Mouse (Mus musculus): ENCODE measurements at regions not wholly inside any gene's neighbourhood (a gene's known extent, or its start where the extent isn't known, plus 50 kb on each side); places are given as distances from the start of the nearest gene placed in this dataset.

- H3K27ac ChIP-seq (ENCODE audit: insufficient read depth, low read length), result no peak overlapping the region
- no peaks in the 10 kb centered on the region for H3K27me3 ChIP-seq (ENCODE audit: control insufficient read depth, insufficient read depth, low read length)
- no peaks in the 10 kb centered on the region for H3K4me1 ChIP-seq (ENCODE audit: control insufficient read depth, insufficient read depth, insufficient read length)
- 89% methylated on average over 2 of the region's 2 CpGs for WGBS
- no peak overlapping the region for H3K4me3 ChIP-seq (ENCODE audit: extremely low read depth, insufficient read depth, insufficient read length)
- H3K36me3 ChIP-seq (ENCODE audit: control insufficient read depth, insufficient read depth, low read length), result no peaks in the 10 kb centered on the region
- no peak for DNase-seq (ENCODE audit: low read depth in 1 of 2, low spot score in 2 of 2)
- TF ChIP-seq POLR2A (IDR thresholded peaks at IDR 0.05; ENCODE audit: low read depth, low read length) (no peak), CTCF (IDR thresholded peaks at IDR 0.05; ENCODE audit: extremely low read depth, insufficient read depth, insufficient read length, insufficient replicate concordance) (no peak)
These were observed 104.8 kb upstream of the Gm12830 start for GRCm38 (mm10) chr4:114716703-114717102.

- Histone ChIP-seq H3K36me3 (ENCODE audit: control insufficient read depth, insufficient read depth, low read length) (no peaks in the 10 kb centered on the region), H3K4me1 (ENCODE audit: control insufficient read depth, insufficient read depth, insufficient read length) (no peaks in the 10 kb centered on the region), H3K27me3 (ENCODE audit: control insufficient read depth, insufficient read depth, low read length) (no peaks in the 10 kb centered on the region), H3K27ac (ENCODE audit: insufficient read depth, low read length) (no peak overlapping the region), H3K4me3 (ENCODE audit: extremely low read depth, insufficient read depth, insufficient read length) (no peak overlapping the region)
- 84% methylated on average over 3 of the region's 3 CpGs for WGBS
- TF ChIP-seq POLR2A (IDR thresholded peaks at IDR 0.05; ENCODE audit: low read depth, low read length) (no peak), CTCF (IDR thresholded peaks at IDR 0.05; ENCODE audit: extremely low read depth, insufficient read depth, insufficient read length, insufficient replicate concordance) (no peak)
- no peak for DNase-seq (ENCODE audit: low read depth in 1 of 2, low spot score in 2 of 2)
These were observed 100.8 kb upstream of the Gm12830 start for GRCm38 (mm10) chr4:114720696-114721095.

DNA sequence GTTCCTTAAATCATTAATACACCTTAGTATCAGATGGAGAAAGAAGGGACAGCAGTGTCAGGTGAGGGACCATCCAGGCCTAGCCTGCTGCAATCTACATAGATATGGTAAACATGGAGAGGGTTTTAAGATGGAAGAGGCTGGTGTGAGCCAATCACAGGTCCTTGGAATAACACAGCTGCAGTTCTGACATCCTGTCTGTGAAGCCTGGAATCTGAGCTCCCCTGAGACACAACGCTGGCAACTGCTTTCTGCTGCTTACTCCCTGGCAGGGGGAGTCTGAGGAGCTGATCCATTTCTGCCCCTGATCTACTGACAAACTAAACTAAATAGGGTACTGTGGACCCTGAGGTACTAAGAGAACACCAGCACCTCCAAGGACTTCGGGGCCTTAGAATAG lies 100.1 kb upstream of the Gm12830 start:
- TF ChIP-seq CTCF (IDR thresholded peaks at IDR 0.05; ENCODE audit: extremely low read depth, insufficient read depth, insufficient read length, insufficient replicate concordance), result no peak
- TF ChIP-seq POLR2A (IDR thresholded peaks at IDR 0.05; ENCODE audit: low read depth, low read length), result no peak
- Histone ChIP-seq H3K36me3 (ENCODE audit: control insufficient read depth, insufficient read depth, low read length) (no peaks in the 10 kb centered on the region), H3K4me3 (ENCODE audit: extremely low read depth, insufficient read depth, insufficient read length) (no peak overlapping the region), H3K27me3 (ENCODE audit: control insufficient read depth, insufficient read depth, low read length) (no peaks in the 10 kb centered on the region), H3K27ac (ENCODE audit: insufficient read depth, low read length) (no peak overlapping the region), H3K4me1 (ENCODE audit: control insufficient read depth, insufficient read depth, insufficient read length) (no peaks in the 10 kb centered on the region)
- 65% methylated on average over 2 of the region's 2 CpGs for WGBS
- no peak for DNase-seq (ENCODE audit: low read depth in 1 of 2, low spot score in 2 of 2)

DNA sequence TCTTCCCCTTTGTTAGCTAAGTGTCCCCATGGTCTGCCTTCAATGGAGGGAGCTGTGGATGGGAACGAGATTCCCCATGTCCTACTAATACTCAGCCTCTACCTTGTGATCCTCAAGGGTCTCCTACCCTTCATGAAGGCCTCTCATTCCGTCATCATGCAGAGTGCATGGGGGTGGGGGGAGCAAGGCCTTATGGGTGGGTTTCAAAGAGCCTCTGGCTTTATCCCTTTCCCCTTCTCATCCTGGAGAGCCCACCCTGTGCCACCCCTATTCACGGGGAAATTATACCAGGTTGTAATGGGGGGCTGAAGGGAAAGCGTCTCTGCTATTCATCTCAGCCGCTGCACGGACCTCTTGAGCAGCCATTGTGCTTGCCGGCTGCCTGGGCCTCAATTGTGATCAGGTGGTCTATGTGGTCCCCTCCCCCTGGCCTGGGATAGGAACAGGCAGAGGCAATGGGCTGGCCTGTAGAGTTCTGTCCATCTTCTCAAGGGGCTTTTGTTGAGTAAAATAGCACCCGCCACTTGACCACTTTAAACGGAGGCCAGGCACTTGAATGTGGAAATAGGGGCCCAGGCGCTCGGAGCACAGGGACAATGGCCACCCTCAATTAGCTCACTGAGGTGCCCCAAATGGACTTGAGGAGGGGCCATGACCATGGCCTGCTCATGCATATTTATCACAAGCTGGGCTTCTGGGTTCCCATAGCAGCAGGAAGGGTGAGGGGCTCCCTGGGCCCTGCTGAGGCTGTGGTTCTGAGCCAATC lies 93.1 kb upstream of the Gm12830 start:
- 91% methylated on average over 11 of the region's 11 CpGs for WGBS
- H3K27me3 ChIP-seq (ENCODE audit: control insufficient read depth, insufficient read depth, low read length), result no peaks in the 10 kb centered on the region
- TF ChIP-seq CTCF (IDR thresholded peaks at IDR 0.05; ENCODE audit: extremely low read depth, insufficient read depth, insufficient read length, insufficient replicate concordance), result no peak
- no peak for TF ChIP-seq POLR2A (IDR thresholded peaks at IDR 0.05; ENCODE audit: low read depth, low read length)

GRCm38 (mm10) chr4:114733256-114734004 lies 88.1 kb upstream of the Gm12830 start:
- no peak for DNase-seq (ENCODE audit: low read depth in 1 of 2, low spot score in 2 of 2)
- no peak for TF ChIP-seq POLR2A (IDR thresholded peaks at IDR 0.05; ENCODE audit: low read depth, low read length)
- no peak for TF ChIP-seq CTCF (IDR thresholded peaks at IDR 0.05; ENCODE audit: extremely low read depth, insufficient read depth, insufficient read length, insufficient replicate concordance)
- WGBS, result 91% methylated on average over 10 of the region's 10 CpGs
- H3K4me1 ChIP-seq (ENCODE audit: control insufficient read depth, insufficient read depth, insufficient read length), result no peaks in the 10 kb centered on the region
- H3K27me3 ChIP-seq (ENCODE audit: control insufficient read depth, insufficient read depth, low read length), result no peaks in the 10 kb centered on the region
- H3K27ac ChIP-seq (ENCODE audit: insufficient read depth, low read length), result no peak overlapping the region
- H3K36me3 ChIP-seq (ENCODE audit: control insufficient read depth, insufficient read depth, low read length), result no peaks in the 10 kb centered on the region
- no peak overlapping the region for H3K4me3 ChIP-seq (ENCODE audit: extremely low read depth, insufficient read depth, insufficient read length)

More for the DNA sequence above, 93.1 kb upstream of the Gm12830 start:
- DNase-seq (ENCODE audit: low read depth in 1 of 2, low spot score in 2 of 2), result no peak
- Histone ChIP-seq H3K36me3 (ENCODE audit: control insufficient read depth, insufficient read depth, low read length) (no peaks in the 10 kb centered on the region), H3K27ac (ENCODE audit: insufficient read depth, low read length) (no peak overlapping the region), H3K4me1 (ENCODE audit: control insufficient read depth, insufficient read depth, insufficient read length) (no peaks in the 10 kb centered on the region), H3K4me3 (ENCODE audit: extremely low read depth, insufficient read depth, insufficient read length) (no peak overlapping the region)

DNA sequence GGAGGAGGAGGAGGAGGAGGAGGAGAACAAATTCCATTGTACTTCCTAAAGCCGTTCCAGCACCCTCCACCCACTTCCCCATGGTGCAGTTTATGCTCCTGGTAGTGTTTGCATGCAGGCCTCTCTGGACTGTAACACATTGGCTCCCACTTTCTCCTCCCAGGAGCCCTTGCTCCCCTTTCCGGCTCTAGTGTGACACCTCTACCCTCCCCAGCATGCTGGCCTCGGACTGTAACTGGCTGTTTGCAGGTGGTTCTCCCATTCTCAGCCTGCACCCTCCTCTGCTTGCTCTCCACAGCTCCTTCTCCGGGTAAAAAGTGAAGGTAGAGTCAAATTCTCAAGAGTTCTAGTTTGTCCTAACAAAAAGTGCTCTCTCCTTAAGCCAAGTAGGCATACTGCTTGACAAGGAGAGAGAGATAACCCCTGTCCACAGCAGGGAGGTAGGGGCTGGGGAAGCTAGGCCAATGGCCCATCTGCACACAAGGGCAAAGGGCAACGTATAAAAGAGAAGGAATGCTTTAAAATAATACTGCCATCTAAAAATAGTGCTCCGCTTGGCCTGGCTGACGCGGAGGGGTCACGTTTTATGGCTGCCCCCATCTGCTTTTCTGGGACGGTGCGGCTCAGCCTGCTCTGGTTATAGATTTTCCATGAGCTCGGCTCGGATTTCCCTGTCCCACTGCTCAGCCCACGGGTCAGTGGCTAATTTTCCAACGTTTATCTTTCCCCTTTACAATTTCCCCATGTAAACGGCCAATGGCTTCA lies 82.4 kb upstream of the Gm12830 start:
- Histone ChIP-seq H3K27me3 (ENCODE audit: control insufficient read depth, insufficient read depth, low read length) (no peaks in the 10 kb centered on the region), H3K27ac (ENCODE audit: insufficient read depth, low read length) (no peak overlapping the region), H3K4me3 (ENCODE audit: extremely low read depth, insufficient read depth, insufficient read length) (no peak overlapping the region), H3K36me3 (ENCODE audit: control insufficient read depth, insufficient read depth, low read length) (no peaks in the 10 kb centered on the region), H3K4me1 (ENCODE audit: control insufficient read depth, insufficient read depth, insufficient read length) (no peaks in the 10 kb centered on the region)
- TF ChIP-seq POLR2A (IDR thresholded peaks at IDR 0.05; ENCODE audit: low read depth, low read length) (no peak), CTCF (IDR thresholded peaks at IDR 0.05; ENCODE audit: extremely low read depth, insufficient read depth, insufficient read length, insufficient replicate concordance) (no peak)
- WGBS, result 77% methylated on average over 16 of the region's 16 CpGs
- DNase-seq (ENCODE audit: low read depth in 1 of 2, low spot score in 2 of 2), result no peak
